Mouse (Mus musculus) c-Kit-negative CD71-positive TER-119-positive erythroid progenitor cells, embryonic 14.5 days (primary cell): ENCODE results near the gene Cux2.

ENCODE experiments used
- DNase-seq: peaks from one replicate; pipeline ENCODE4 v3.0.0-alpha.2; 2013; ENCODE audit warnings: low read depth, low spot score

Cux2 gene

DNA sequence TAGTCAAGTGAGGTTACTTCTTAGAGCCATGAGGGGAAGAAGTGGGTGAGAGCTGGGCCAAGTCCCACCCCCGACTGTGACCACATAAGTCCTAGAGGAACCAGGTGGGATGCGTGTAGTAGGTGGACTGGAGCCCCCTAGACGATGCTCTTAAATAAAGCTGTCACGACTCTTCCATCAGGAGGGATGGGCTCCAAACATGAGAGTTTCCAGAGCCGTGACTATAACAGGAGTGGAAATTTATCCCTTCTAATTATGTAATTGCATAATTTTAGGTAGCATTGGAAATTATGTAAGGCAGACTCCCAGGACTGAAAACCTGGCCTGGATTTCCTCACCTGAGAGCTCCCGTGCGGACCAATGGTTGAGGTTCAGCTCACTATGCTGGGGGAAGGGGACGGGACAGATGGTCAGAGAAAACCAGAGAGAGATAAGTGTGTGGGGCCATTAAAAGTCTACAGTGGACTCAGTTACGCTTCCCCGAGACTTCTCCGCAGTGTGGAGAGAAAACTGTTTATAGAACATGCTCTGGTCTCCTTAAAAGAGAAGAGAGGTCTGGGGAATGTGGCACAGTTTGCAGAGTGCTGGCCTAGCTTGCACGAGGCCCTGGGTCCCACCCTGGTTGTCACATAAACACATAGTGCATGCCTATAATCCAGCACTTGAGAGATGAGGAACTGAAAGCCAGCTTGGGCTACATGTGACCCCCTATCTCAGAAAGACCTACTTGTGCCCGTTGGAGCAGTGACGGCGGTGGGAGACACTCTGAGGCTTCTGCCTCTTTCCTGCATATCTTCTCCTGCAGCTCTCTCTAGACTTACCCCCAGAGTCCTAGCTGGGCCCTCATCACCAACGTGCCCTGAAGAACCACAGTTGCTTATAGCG, 126.7 kb downstream of the Cux2 start:
- DNase-seq: no peak

DNA sequence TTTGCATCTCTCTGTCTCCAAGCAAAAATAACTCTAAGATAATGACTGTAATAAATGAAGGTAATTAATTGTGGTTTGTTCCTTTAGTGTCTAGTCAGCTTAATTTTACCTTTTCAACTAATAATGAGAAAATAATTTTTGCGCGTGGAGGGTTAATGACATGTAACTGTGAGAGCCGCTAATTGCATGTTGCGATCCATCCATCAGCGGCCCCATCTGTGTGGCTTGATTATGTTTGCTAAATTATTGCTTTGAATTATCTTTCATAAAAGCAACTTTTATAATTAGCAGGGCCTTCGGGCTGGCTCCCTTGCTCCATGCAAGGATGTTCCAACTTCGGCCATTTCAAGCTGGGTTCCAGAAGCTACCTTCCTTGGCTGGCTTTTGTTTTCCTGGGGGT, 130.7 kb downstream of the Cux2 start:
- DNase-seq: no peak

DNA sequence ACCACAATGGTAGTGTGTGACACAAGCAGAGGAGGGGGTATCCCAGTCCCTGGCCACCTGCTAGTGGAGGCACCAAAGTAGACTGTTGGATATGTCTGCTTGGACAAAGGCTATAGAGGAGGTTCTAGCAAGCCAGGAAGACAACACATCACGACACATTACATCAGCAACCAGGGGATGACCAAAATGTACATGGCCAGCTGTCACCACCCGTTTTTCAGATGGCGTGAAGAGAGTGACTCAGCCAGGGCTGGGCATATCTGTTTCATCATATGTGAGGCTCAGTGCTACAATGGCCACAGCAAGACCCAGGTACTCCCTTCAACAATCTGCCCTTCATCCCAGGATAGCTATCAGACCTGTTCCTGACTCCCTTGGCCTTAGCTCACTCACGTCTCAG, 133.1 kb downstream of the Cux2 start:
- DNase-seq: no peak

DNA sequence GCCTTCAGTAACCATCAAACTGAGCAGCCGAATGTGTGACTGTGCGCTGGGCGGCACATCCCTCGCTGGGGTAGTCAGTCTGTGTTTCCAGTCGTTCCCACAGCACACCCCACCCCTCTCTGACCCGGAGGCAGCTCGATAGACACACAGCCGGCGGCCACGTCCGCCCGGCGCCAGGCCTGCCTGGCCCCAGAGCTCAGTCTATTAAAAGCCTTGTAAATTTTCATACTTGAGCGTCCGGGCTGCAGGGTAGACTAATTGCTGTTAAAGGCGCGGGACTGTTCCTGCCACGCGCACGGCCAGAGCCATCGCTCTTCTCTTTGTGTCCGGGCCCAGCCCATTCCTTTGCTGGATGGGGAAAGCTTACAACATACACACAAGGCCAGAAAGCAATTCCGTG, 135.9 kb downstream of the Cux2 start:
- DNase-seq: no peak

DNA sequence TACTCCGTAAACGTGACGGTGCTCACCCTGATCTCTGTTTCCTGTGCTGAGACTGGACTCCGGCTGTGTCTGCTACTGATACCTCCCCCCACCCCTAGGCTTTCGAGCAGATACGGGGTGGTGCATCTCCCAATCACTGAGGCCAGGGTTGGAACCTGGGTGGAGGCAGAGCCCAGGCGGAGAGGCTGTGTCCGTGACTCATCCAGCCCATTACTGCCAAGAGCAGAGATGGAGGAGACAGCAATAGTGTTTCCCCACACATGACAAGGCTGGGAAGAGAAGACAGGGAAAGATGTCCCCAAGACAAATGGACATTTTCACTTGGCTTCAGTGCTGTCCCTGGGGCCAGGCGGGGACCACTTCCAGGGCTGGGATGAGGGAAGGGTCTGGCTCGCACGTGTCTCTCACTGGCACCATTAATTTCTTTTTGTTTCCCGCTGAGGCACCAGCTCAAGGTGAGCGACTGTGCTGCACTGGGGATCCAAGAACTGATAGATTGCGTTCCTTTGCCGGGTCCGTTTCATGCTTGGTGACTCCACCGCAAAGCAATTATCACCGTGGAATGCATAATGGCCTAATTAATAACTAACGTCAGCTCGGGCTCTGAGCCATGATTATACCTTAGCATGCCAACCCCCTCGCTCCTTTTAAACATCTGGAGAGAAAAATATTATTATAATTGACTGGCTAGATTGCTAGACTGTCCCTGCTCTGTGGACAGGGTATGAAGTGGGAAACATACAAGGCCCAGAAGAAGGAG, 140.5 kb downstream of the Cux2 start:
- no peak for DNase-seq

DNA sequence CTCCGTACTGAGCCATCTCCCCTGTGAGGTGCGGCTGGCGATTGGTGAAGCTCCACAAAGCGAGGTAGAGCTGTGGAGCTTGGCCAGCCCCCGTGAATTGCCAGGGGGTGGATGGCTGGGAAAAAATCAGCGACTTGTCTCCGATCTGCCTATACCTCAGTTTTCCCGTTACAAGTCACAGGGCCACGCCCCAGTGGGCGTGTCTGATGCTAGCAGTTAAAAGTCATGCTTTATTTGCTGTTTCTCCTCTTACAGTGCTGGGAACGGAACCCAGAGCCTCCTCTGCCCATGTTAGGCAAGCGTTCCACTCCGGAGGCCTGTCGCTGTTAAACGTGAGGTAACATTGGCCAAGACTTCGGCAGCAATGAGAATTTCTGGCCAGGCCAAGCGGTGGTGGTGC, 144.2 kb downstream of the Cux2 start:
- DNase-seq: no peak

DNA sequence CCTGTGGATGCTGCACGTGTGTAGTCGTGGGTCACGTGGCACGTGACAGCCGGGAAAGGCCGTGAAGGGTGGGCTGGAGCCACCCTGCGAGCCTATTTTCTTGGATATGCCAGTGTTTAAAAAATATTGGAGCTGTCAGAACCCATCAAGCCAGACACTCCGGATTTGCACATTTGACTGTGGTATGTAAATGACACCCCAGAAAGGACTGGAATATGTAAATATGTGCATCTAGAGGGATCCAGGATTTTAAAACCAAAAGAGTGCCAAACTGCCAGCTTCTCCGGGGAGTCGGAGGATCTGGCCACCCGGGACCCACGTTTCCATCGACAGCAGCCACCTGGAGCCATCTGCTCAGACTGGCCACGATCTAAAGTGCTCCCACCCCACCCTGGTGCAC, 145.1 kb downstream of the Cux2 start:
- no peak for DNase-seq

DNA sequence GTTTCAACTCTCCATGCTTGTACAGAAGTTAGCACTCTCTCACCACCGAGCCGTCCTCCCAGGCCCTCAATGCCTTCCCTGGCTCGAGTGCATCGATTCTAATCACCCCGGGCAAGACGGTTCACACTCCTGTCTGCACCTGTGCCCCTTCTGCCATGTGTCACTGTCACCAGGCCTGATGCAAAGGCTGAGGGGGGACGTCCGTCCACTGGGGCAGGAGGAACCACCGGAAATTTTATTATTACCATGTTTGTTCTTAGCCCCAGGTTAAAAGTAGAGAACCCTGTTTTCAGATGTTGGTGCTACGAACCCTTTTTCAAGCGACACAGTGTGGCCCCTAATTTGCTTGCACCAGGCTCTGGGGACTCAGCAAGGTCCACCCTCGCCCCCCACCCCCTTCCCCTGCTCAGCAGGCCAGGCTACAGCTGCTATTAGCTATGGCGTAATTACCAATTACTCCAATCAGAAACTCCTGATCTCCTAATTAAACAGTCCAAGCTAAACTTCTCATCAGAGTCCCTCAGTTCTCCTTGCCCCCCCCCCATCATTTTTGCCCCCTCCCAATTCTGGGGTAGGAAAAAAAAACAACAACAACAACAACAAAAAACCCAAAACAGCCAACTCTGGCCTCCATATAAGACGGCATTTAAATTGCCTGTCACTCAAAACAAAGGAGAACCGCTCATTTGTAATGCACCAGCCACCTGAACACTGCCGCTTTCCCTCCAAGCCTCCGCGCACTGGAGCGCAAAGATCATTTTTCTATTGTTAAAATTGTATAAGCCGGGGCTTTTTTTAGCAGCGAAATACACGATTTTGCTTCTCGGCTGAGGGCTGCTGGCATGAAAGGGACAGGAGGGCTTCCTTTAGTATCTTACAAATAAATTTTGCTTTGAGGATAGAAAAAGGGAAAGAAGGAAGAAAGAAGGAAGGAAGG, 146.8 kb downstream of the Cux2 start:
- no peak for DNase-seq

DNA sequence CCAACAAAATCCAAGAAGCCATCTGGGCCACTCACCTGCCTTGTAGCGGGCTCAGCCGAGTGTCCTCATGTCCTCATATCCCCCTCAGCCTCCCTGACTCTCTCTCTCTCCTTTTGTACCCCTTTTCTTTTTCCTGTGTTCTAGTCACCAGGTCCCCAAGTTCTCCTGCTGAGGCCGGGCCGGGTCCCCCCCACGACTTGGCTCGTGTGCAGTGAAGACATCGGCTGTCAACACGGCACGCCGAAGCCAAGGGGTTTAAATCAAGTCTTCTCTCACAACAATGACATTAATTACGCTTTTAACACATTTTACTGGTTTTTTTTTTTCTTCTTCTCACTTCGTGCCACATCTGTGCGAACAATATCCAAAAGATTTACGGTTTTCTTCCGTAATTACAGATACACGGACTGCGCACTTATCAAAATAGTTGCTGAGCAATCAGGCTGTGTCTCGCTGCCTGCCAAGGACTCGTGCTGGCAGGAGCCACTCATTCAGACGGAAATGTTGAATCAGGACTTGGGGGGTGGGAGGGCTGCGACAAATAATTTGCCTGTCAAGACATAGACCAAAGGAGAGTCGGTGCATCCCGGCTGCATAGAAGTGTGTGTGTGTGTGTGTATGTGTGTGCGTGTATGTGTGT, 154.7 kb downstream of the Cux2 start:
- DNase-seq: no peak

DNA sequence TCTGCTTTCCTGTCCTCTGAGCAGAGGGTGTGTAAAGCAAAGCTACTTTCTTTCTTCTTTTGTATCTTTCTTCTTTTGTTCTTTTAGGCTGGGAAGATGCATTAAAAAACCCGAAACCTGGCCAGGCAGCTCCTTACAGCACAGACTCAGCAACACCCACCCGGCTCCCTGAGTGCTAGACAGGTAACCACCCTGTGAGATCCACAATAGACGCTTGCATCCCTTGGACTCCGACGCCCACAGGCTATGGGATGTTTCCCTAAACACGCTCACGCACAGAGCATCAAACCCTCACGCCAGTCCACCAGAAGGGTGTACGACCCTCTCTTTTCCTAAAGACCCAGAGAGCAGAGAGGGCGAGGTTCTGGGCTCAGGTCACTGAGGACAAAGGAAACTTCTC, 155.3 kb downstream of the Cux2 start:
- no peak for DNase-seq

DNA sequence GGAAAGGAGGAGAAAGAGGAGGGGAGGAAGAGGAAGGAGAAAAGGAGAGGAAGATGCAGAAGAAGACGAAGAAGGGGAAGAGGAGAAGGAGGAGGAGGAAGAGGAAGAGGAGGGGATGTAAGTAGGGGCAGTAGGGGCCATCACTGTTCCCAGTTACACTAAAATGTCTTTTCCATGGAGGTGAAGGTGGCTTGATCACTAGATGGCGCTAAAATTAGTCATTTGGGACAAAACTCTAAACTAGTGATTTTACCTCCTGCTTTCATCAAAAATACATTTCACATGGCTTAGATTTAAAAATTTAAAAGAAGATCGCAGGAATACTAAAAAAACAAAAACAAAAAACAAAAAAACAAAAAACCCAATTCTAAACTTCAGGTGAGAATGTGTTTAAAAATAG, 156.3 kb downstream of the Cux2 start:
- no peak for DNase-seq

DNA sequence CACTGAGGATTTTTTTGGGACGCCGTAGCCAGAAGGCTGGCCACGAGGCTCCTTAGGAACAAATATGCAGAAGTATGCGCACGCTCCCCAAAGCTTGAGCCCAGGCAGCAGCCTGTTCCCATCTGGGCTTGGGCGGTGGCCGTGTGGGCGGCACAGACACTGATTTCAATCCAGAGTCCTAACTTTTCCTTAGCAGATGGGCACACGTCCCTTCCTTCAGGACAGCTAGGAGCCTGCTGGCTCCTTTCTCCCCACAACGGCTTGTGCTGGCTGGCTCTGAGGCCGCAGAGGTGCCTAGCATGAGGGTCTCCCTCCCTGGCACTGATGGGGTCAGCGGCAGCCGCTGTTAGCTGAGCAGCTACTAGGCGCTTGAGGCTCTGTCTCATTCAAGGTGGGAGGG, 157.6 kb downstream of the Cux2 start:
- DNase-seq: no peak

DNA sequence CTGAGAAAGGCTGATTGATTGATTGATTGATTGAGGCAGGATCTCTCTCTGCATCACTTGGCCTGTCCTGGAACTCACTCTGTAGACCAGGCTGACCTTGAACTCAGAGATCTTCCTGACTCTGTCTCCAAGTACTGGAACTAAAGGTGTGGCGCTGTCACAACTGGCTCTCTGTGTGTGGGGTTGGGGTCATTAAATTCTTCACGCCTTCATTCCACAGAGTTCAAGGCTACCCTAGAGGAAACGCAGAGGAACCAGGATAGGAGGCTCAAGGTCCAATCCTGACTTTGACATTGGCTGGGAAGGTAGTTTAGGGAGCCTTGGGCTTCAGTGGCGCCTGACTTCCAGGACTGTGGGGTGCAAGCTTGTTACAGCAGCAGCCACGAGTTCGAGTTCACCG, 159.0 kb downstream of the Cux2 start:
- no peak for DNase-seq

DNA sequence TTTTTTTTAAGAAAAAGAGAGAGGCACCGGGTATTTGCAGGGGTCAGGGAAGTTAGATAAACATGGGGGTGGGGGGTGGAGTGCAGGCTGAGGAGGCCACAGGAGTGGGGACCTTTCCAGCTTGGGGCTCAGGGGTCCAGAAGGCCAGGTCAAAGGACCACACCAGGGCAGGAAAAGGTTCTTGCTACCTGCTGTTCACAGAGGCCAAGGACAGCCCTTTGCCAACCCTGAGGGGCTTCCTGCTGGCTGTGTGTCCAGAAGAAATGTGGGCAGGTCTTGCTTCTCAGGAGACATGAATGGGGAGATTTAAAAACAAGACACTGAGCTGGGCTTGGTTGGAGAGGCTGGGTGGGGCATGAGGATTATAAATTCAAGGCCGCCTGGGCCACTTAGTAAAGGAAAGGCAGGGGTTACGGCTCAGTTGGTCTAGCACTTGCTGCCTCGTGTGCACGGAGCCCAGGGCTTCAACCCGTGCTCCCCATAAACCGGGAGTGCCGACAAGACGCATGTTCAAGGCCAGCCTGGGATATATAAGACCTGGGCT, 160.0 kb downstream of the Cux2 start:
- no peak for DNase-seq

DNA sequence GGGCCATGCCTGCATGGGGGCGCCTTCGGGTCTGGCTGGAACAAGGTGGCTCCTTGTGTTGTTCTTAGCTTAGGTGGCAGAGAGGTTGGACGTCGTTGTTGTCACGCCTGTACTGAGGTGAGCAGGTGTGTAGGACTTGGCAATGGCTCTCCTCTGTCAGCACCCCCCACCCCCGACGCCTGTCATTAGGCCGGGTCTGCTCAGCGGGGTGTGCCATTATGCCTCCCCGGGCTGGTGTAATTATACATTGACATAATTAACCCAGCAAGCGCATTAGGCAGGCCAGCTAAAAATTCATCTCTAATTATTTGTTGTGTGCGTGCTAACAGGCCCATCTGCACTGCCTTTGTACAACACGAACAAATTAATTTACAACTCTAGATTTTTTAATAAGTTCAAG, 160.5 kb downstream of the Cux2 start:
- DNase-seq: no peak

DNA sequence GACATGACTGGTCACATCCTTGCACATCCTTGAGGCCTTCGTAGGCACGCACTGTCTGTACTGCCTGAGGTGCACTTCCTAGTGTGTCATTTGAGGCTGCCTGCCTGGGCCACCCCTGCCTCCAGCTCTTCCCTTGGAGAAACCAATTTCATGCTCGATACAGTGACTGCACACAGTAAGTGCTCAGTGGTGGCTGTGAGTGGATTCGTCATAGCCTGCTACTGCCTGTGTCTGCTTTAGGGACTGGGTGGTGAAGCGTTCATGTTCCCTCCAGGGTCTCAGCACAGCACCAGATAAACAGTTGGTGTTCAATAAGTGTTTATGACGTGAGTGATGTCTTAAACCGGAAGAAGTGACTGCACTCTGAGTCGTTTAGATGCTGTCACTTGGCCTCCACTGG, 166.5 kb downstream of the Cux2 start:
- DNase-seq: no peak

DNA sequence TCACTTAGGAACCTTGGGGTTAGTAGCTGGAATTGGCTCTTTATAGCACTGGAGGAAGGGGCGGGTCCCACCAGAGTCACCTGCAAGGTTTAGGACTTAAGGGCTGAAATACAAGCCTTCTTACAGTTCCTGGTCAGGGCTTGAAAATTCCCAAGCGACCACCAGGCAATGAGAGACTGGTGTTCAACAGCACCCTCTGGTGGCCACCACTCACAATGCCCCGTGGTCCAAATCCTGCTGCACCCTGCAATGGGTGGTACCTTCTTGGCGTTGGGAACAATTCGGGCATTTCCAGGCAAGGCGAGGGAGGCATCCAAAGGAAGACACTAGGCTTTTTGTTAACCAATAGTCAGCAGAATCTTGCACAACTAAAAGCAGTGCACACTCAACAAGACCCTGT, 170.7 kb downstream of the Cux2 start:
- DNase-seq: peak; percentile 12

DNA sequence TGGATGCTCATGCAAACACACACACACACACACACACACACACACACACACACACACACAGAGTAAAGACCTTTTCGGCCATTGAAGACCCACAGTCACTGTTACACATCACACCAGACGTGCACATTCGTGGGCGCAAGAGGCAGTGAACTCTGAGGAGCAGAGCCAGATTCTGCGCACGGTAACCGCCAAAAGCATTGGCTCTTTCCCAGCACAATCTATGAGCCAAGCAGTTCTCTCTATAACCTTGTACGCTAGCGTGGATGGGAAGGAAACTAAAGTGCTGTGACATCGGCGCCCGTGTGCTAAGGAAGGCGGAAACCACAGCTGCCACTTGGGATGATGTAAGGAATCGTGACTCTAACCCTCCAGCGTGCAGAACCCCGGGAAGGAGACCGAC, 171.2 kb downstream of the Cux2 start:
- no peak for DNase-seq

DNA sequence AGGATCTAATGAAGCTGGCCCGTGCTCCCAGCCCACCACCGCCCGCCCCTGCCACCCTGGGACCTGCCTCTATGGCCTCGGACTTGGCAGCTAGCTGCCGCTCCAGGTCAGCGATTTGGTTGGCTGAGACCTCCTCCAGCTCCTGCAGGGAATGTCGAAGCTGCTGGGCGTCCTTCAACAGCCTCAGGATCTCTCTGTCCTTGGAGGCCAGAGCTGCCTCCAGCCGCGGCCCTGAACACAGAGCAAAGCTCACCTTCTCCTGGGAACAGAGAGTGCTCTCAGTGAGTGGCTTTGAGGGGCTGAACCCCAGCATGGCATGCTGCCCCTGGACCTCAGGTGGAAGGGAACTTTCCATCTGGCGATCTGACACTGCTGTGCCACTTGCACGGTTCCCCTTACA, 173.0 kb downstream of the Cux2 start:
- no peak for DNase-seq

DNA sequence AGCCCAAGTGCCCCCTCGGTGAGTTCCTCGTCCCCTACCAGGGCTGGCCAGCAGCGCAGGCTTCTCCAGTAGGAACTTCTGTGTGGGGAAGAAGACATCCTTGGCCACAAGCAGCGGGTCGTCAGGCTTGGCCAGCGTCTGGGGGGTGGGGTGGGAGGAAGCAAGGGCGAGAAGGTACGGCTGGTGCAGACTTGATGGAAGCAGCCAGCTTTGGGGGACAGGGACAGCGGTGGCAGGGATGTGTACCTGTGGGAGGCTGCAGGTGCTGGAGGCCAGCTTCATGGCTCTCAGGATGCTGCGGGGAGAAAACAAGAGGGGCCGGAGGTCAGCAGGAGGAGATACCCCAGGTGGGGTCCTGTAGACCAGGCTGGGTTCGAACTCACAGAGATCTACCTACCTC, 174.9 kb downstream of the Cux2 start:
- no peak for DNase-seq

DNA sequence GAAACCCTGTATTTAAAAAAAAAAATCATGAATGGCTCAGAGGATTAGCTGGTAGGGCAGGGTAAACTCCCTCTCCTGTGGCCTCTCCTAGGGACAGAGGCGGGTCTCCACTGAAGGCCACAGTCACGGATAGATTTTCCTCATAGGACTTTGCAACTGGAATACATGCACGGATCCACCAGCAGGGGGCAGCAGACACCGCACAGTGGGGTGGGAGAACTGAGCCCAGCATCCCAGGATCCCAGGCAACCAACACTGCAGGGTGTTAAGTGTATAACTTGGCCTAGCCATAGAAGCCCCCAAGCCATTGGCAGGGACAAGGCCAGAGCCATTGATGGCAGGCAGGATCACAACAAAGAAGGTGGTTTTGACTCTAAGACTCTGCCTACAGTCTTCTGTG, 177.7 kb downstream of the Cux2 start:
- DNase-seq: no peak
